Mouse (Mus musculus): ENCODE measurements at regions not wholly inside any gene's neighbourhood (a gene's known extent, or its start where the extent isn't known, plus 50 kb on each side); places are given as distances from the start of the nearest gene placed in this dataset.
A peak's percentile ranks its signal among the peaks of the same experiment; 100 is the strongest.

GRCm38 (mm10) chr15:68403554-68404070 lies 1902.9 kb upstream of the Lrrc6 start:
- no peak overlapping the region for H3K4me2 ChIP-seq
- no peak overlapping the region for H3K4me3 ChIP-seq
- ATAC-seq (ENCODE audit: insufficient number of reproducible peaks, low FRiP score), result no peak
- no peak overlapping the region for H3K9ac ChIP-seq
- H3K4me1 ChIP-seq (replicated peaks), result peaks cover 9% of the 10 kb centered on the region
- H3K9me3 ChIP-seq (replicated peaks), result no peaks in the 10 kb centered on the region
- WGBS, result 80% methylated on average over 3 of the region's 3 CpGs
- no peaks in the 10 kb centered on the region for H3K36me3 ChIP-seq
- no peaks in the 10 kb centered on the region for H3K27me3 ChIP-seq (replicated peaks)
- no peak overlapping the region for H3K27ac ChIP-seq (ENCODE audit: poor library complexity, severe bottlenecking)

GRCm38 (mm10) chr15:68401726-68402125 lies 1901.0 kb upstream of the Lrrc6 start:
- Histone ChIP-seq H3K27ac (ENCODE audit: poor library complexity, severe bottlenecking) (0 out of 2 replicates have a peak overlapping the region, but pooled peaks have one; percentile 40), H3K36me3 (no peaks in the 10 kb centered on the region), H3K27me3 (replicated peaks) (no peaks in the 10 kb centered on the region), H3K4me2 (no peak overlapping the region), H3K4me3 (no peak overlapping the region), H3K9ac (no peak overlapping the region), H3K9me3 (replicated peaks) (no peaks in the 10 kb centered on the region), H3K4me1 (replicated peaks) (peaks cover 9% of the 10 kb centered on the region)
- 40% methylated on average over 1 of the region's 1 CpGs for WGBS
- ATAC-seq (ENCODE audit: insufficient number of reproducible peaks, low FRiP score), result no peak

GRCm38 (mm10) chr15:68401006-68401405 lies 1900.3 kb upstream of the Lrrc6 start:
- Histone ChIP-seq H3K4me1 (replicated peaks) (peaks cover 9% of the 10 kb centered on the region), H3K9ac (no peak overlapping the region), H3K27ac (ENCODE audit: poor library complexity, severe bottlenecking) (0 out of 2 replicates have a peak overlapping the region, but pooled peaks have one; percentile 40), H3K9me3 (replicated peaks) (no peaks in the 10 kb centered on the region), H3K4me2 (no peak overlapping the region), H3K27me3 (replicated peaks) (no peaks in the 10 kb centered on the region), H3K36me3 (no peaks in the 10 kb centered on the region), H3K4me3 (no peak overlapping the region)
- 0 out of 2 replicates have a peak, but pooled peaks have one; percentile 45 for ATAC-seq (ENCODE audit: insufficient number of reproducible peaks, low FRiP score)
- 41% methylated on average over 4 of the region's 4 CpGs for WGBS

- WGBS, result 91% methylated on average over 6 of the region's 6 CpGs
- no peak for ATAC-seq (ENCODE audit: insufficient number of reproducible peaks, low FRiP score)
Measured at GRCm38 (mm10) chr15:68396566-68396965, 1895.9 kb upstream of the Lrrc6 start.

GRCm38 (mm10) chr15:68394749-68395148 lies 1894.0 kb upstream of the Lrrc6 start:
- Histone ChIP-seq H3K27ac (ENCODE audit: poor library complexity, severe bottlenecking) (no peak overlapping the region), H3K4me2 (no peak overlapping the region), H3K4me1 (replicated peaks) (peaks cover 4% of the 10 kb centered on the region; the same call in 1 of the 2 replicates), H3K4me3 (no peak overlapping the region), H3K9ac (no peak overlapping the region), H3K9me3 (replicated peaks) (0 out of 2 replicates have a peak, but pooled peaks cover 3% of the 10 kb centered on the region), H3K27me3 (replicated peaks) (no peaks in the 10 kb centered on the region), H3K36me3 (no peaks in the 10 kb centered on the region)
- no peak for ATAC-seq (ENCODE audit: insufficient number of reproducible peaks, low FRiP score)
- 90% methylated on average over 1 of the region's 1 CpGs for WGBS

More at GRCm38 (mm10) chr15:68396566-68396965, 1895.9 kb upstream of the Lrrc6 start:
- no peak overlapping the region for H3K4me3 ChIP-seq
- H3K9me3 ChIP-seq (replicated peaks), result 0 out of 2 replicates have a peak, but pooled peaks cover 3% of the 10 kb centered on the region
- peaks cover 13% of the 10 kb centered on the region for H3K4me1 ChIP-seq (replicated peaks)
- no peaks in the 10 kb centered on the region for H3K36me3 ChIP-seq
- no peak overlapping the region for H3K9ac ChIP-seq
- H3K4me2 ChIP-seq, result no peak overlapping the region
- H3K27ac ChIP-seq (ENCODE audit: poor library complexity, severe bottlenecking), result no peak overlapping the region
- H3K27me3 ChIP-seq (replicated peaks), result no peaks in the 10 kb centered on the region

GRCm38 (mm10) chr15:68394157-68394556 lies 1893.4 kb upstream of the Lrrc6 start:
- no peak overlapping the region for H3K27ac ChIP-seq (ENCODE audit: poor library complexity, severe bottlenecking)
- 0 out of 2 replicates have a peak, but pooled peaks cover 3% of the 10 kb centered on the region for H3K9me3 ChIP-seq (replicated peaks)
- H3K4me3 ChIP-seq, result no peak overlapping the region
- H3K36me3 ChIP-seq, result no peaks in the 10 kb centered on the region
- H3K27me3 ChIP-seq (replicated peaks), result no peaks in the 10 kb centered on the region
- WGBS, result 56% methylated on average over 4 of the region's 4 CpGs
- no peak overlapping the region for H3K4me2 ChIP-seq
- ATAC-seq (ENCODE audit: insufficient number of reproducible peaks, low FRiP score), result no peak
- peaks cover 4% of the 10 kb centered on the region; the same call in 1 of the 2 replicates for H3K4me1 ChIP-seq (replicated peaks)
- no peak overlapping the region for H3K9ac ChIP-seq

GRCm38 (mm10) chr15:68391737-68392136 lies 1891.0 kb upstream of the Lrrc6 start:
- H3K27me3 ChIP-seq (replicated peaks), result no peaks in the 10 kb centered on the region
- H3K36me3 ChIP-seq, result no peaks in the 10 kb centered on the region
- peaks cover 4% of the 10 kb centered on the region; the same call in 1 of the 2 replicates for H3K4me1 ChIP-seq (replicated peaks)
- 56% methylated on average over 1 of the region's 1 CpGs for WGBS
- H3K9me3 ChIP-seq (replicated peaks), result 0 out of 2 replicates have a peak, but pooled peaks cover 3% of the 10 kb centered on the region
- H3K4me2 ChIP-seq, result no peak overlapping the region
- no peak overlapping the region for H3K4me3 ChIP-seq
- no peak overlapping the region for H3K27ac ChIP-seq (ENCODE audit: poor library complexity, severe bottlenecking)
- no peak overlapping the region for H3K9ac ChIP-seq
- ATAC-seq (ENCODE audit: insufficient number of reproducible peaks, low FRiP score), result no peak

GRCm38 (mm10) chr15:68389855-68390254 lies 1889.1 kb upstream of the Lrrc6 start:
- WGBS, result 72% methylated on average over 5 of the region's 5 CpGs
- Histone ChIP-seq H3K4me3 (no peak overlapping the region), H3K9me3 (replicated peaks) (no peaks in the 10 kb centered on the region), H3K27me3 (replicated peaks) (no peaks in the 10 kb centered on the region), H3K4me2 (no peak overlapping the region), H3K4me1 (replicated peaks) (peaks cover 4% of the 10 kb centered on the region; the same call in 1 of the 2 replicates), H3K9ac (no peak overlapping the region), H3K36me3 (no peaks in the 10 kb centered on the region), H3K27ac (ENCODE audit: poor library complexity, severe bottlenecking) (no peak overlapping the region)
- no peak for ATAC-seq (ENCODE audit: insufficient number of reproducible peaks, low FRiP score)

- Histone ChIP-seq H3K27ac (ENCODE audit: poor library complexity, severe bottlenecking) (no peak overlapping the region), H3K4me2 (no peak overlapping the region), H3K4me1 (replicated peaks) (no peaks in the 10 kb centered on the region), H3K4me3 (no peak overlapping the region), H3K36me3 (no peaks in the 10 kb centered on the region), H3K9ac (no peak overlapping the region), H3K27me3 (replicated peaks) (no peaks in the 10 kb centered on the region), H3K9me3 (replicated peaks) (no peaks in the 10 kb centered on the region)
- WGBS, result 73% methylated on average over 4 of the region's 4 CpGs
- ATAC-seq (ENCODE audit: insufficient number of reproducible peaks, low FRiP score), result no peak
Measured at GRCm38 (mm10) chr15:68387349-68388065, 1886.8 kb upstream of the Lrrc6 start.

- H3K27ac ChIP-seq (ENCODE audit: poor library complexity, severe bottlenecking), result no peak overlapping the region
- no peaks in the 10 kb centered on the region for H3K9me3 ChIP-seq (replicated peaks)
- no peaks in the 10 kb centered on the region for H3K27me3 ChIP-seq (replicated peaks)
- WGBS, result 56% methylated on average over 10 of the region's 10 CpGs
- H3K4me3 ChIP-seq, result no peak overlapping the region
- no peak for ATAC-seq (ENCODE audit: insufficient number of reproducible peaks, low FRiP score)
- no peaks in the 10 kb centered on the region for H3K36me3 ChIP-seq
- H3K9ac ChIP-seq, result no peak overlapping the region
- H3K4me2 ChIP-seq, result no peak overlapping the region
- H3K4me1 ChIP-seq (replicated peaks), result no peaks in the 10 kb centered on the region
Measured at GRCm38 (mm10) chr15:68384571-68385335, 1884.0 kb upstream of the Lrrc6 start.

- no peak overlapping the region for H3K9ac ChIP-seq
- 50% methylated on average over 1 of the region's 1 CpGs for WGBS
- no peaks in the 10 kb centered on the region for H3K27me3 ChIP-seq (replicated peaks)
- H3K36me3 ChIP-seq, result no peaks in the 10 kb centered on the region
- no peaks in the 10 kb centered on the region for H3K9me3 ChIP-seq (replicated peaks)
- no peak overlapping the region for H3K4me3 ChIP-seq
- no peak overlapping the region for H3K4me2 ChIP-seq
- no peaks in the 10 kb centered on the region for H3K4me1 ChIP-seq (replicated peaks)
- no peak for ATAC-seq (ENCODE audit: insufficient number of reproducible peaks, low FRiP score)
- H3K27ac ChIP-seq (ENCODE audit: poor library complexity, severe bottlenecking), result no peak overlapping the region
Measured at GRCm38 (mm10) chr15:68375166-68375565, 1874.5 kb upstream of the Lrrc6 start.

All from heart, embryonic 12.5 days (tissue).